Mouse (Mus musculus) heart, adult 2 months (tissue): ENCODE measurements around the gene Rin3. TPM values are rescaled to one million over a fixed set of nuclear protein-coding genes. Genes with fewer than 3 reads are reported as not detected.

ENCODE experiments used
- DNase-seq, 2 experiments: peaks; one replicate each; pipeline ENCODE4 v3.0.0; 2021
- H3K27ac ChIP-seq: fragments of 200-600 bp; 2 replicates; pipeline ENCODE4 v1.8.1; 2022
- H3K27me3 ChIP-seq: fragments of 200-500 bp; 2 replicates; pipeline ENCODE4 v1.6.1; 2012; ENCODE audit warnings: mild to moderate bottlenecking, low read length, inconsistent platforms, mixed read lengths; ENCODE audit not compliant: control insufficient read depth, insufficient read depth
- H3K36me3 ChIP-seq: fragments of 200-500 bp; 2 replicates; pipeline ENCODE4 v1.6.1; 2012; ENCODE audit warnings: low read length, inconsistent platforms; ENCODE audit not compliant: control insufficient read depth, insufficient read depth
- H3K4me1 ChIP-seq: fragments of 200-500 bp; 2 replicates; pipeline ENCODE4 v1.6.1; 2011; ENCODE audit warnings: low read length; ENCODE audit not compliant: control insufficient read depth, insufficient read depth
- H3K4me3 ChIP-seq: fragments of 200-600 bp; 2 replicates; pipeline ENCODE4 v1.8.1; 2022
- H3K79me2 ChIP-seq: fragments of 200-500 bp; replicated peaks from 2 replicates; pipeline ENCODE4 v1.6.1; 2012; ENCODE audit warnings: mild to moderate bottlenecking, inconsistent platforms, low read length, moderate library complexity, mixed read lengths; ENCODE audit not compliant: control insufficient read depth, insufficient read depth
- H3K9ac ChIP-seq: fragments of 200-500 bp; 2 replicates; pipeline ENCODE4 v1.6.1; 2012; ENCODE audit warnings: low read depth, mild to moderate bottlenecking, control low read depth, inconsistent platforms, low read length, mixed read lengths
- CTCF ChIP-seq: fragments of 200-600 bp; IDR thresholded peaks from 2 replicates; pipeline ENCODE4 v1.8.1; 2022; ENCODE audit warnings: antibody characterized with exemption, mild to moderate bottlenecking, moderate library complexity
- EP300 ChIP-seq: fragments of 200-500 bp; IDR thresholded peaks from 2 replicates; pipeline ENCODE4 v1.6.1; 2011; ENCODE audit warnings: low read depth, low read length, control low read depth; ENCODE audit not compliant: insufficient read depth
- POLR2A ChIP-seq: fragments of 200-500 bp; IDR thresholded peaks from 2 replicates; pipeline ENCODE4 v1.6.1; 2011; ENCODE audit warnings: mild to moderate bottlenecking, low read depth, low read length, control low read depth; ENCODE audit not compliant: insufficient read depth
- WGBS: fragments of 180-500 bp; shearing (Covaris S2); methylation state at CpG from one replicate; pipeline ENCODE4 v1.1.7; 2018; 5-methylcytosine and 5-hydroxymethylcytosine counted together
- intact Hi-C: fragments of 180-260 bp; cut with DNase I; formaldehyde crosslinking; loops from one replicate; pipeline ENCODE4 v1.15.1; 2025
- polyA plus RNA-seq: library from polyadenylated mRNA; depleted of rRNA; stranded (reverse); fragments of >200 nt; gene quantifications from 2 replicates; pipeline ENCODE4 v1.2.3, GENCODE M21; 2012
- total RNA-seq, 2 experiments: library from RNA; stranded (reverse); gene quantifications; 2 replicates each; pipeline ENCODE4 v1.2.3; 2021

Gene Rin3
- total and polyA plus RNA-seq, 3 experiments = 10.3 to 25.3 (median 14.7) TPM

DNA sequence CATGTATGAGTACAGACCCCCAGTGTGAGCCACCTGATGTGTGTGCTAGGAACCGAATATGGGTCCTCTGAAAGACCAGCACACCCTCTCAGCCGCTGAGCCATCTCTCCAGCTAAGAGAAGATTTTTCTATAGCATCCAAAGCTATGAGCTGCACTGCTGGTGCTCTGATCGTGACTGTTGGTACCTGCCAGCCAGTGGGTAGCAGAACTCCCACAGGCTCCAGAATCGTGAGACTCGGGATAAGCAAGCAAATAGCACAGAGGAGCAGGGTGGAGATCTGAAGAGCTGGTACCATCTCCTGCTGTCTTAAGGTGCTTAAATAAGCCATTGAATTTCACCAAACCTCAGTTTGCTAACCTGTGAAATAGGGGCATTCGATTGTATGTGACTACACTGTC is 34.7 kb upstream of the Rin3 start:
- no peaks in the 10 kb centered on the region for H3K36me3 ChIP-seq
- no peak for DNase-seq
- no peaks in the 10 kb centered on the region for H3K79me2 ChIP-seq
- no peaks in the 10 kb centered on the region for H3K27me3 ChIP-seq
- H3K4me3 ChIP-seq = no peak overlapping the region
- WGBS = 92% methylated on average over 6 of the region's 6 CpGs
- no peak overlapping the region for H3K9ac ChIP-seq
- intact Hi-C loops = no loop called here
- no peak overlapping the region for H3K27ac ChIP-seq
- H3K4me1 ChIP-seq = no peaks in the 10 kb centered on the region
- TF ChIP-seq POLR2A (no peak), CTCF (no peak), EP300 (no peak)

DNA sequence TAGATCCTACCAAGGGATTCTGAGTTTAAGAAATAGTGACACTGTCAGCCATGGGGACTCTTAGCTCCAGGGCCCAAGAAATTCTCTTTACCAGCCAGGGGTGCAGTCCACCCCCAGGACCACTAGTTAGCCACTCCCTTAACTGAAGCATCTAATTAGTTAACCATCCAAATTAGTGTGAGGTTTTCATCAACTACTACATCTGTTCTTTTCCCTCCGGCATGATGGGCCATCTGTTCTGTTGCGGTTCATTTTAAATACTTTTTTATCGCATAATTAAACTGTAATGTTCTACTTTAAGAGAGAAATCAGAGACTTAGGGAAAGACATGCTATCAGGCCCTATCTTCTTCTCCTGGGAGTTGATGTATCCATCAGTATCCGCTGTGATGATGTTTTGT is 32.5 kb upstream of the Rin3 start:
- 79% methylated on average over 4 of the region's 4 CpGs for WGBS
- Histone ChIP-seq H3K27me3 (no peaks in the 10 kb centered on the region), H3K9ac (no peak overlapping the region), H3K4me3 (no peak overlapping the region), H3K4me1 (peaks cover 4% of the 10 kb centered on the region), H3K27ac (no peak overlapping the region), H3K36me3 (no peaks in the 10 kb centered on the region), H3K79me2 (no peaks in the 10 kb centered on the region)
- no peak for DNase-seq
- TF ChIP-seq POLR2A (no peak), EP300 (no peak), CTCF (no peak)
- intact Hi-C loops = loop anchor here (10.0 kb wide), 1 partner anchor 214 kb away; the partner anchor contains the start of gene Golga5

DNA sequence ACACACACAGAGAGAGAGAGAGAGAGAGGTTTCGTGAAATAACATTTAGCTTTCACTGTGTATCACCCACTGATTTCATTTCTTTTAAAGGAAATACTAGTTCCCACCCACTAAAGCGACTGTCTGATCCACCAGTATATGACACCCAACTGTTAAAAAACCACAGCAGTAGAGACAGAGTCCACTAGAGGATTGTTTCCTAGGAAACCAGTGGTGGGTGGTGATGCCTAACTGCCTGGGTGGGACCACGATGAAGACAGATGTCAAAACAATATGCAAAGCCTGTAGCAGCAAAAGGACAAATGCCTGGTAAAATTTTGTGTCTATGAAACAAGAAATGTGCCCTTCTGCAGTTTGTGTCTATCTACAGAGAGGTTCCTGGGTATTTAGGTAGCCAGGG is 31.8 kb upstream of the Rin3 start:
- TF ChIP-seq POLR2A = no peak
- intact Hi-C loops = loop anchor here (10.0 kb wide), 1 partner anchor 214 kb away; the partner anchor contains the start of gene Golga5
- Histone ChIP-seq H3K4me1 (peaks cover 4% of the 10 kb centered on the region), H3K27me3 (no peaks in the 10 kb centered on the region), H3K27ac (no peak overlapping the region), H3K9ac (no peak overlapping the region), H3K36me3 (no peaks in the 10 kb centered on the region), H3K4me3 (no peak overlapping the region), H3K79me2 (no peaks in the 10 kb centered on the region)
- 69% methylated on average over 3 of the region's 3 CpGs for WGBS
- no peak for DNase-seq

GRCm38 (mm10) chr12:102251985-102252384 is 30.9 kb upstream of the Rin3 start:
- Histone ChIP-seq H3K27ac (no peak overlapping the region), H3K27me3 (no peaks in the 10 kb centered on the region), H3K4me3 (no peak overlapping the region), H3K9ac (no peak overlapping the region), H3K4me1 (peaks cover 4% of the 10 kb centered on the region), H3K36me3 (no peaks in the 10 kb centered on the region), H3K79me2 (no peaks in the 10 kb centered on the region)
- intact Hi-C loops = loop anchor here (10.0 kb wide), 1 partner anchor 213 kb away; the partner anchor contains the start of gene Golga5
- WGBS = 47% methylated on average over 3 of the region's 3 CpGs
- no peak for DNase-seq
- TF ChIP-seq EP300 (no peak), POLR2A (no peak), CTCF (peak; percentile 49)

- Histone ChIP-seq H3K27me3 (no peaks in the 10 kb centered on the region), H3K27ac (no peak overlapping the region), H3K79me2 (no peaks in the 10 kb centered on the region), H3K4me1 (peaks cover 4% of the 10 kb centered on the region), H3K4me3 (no peak overlapping the region), H3K36me3 (no peaks in the 10 kb centered on the region), H3K9ac (no peak overlapping the region)
- TF ChIP-seq CTCF (no peak), POLR2A (no peak), EP300 (no peak)
- DNase-seq = no peak
- 67% methylated on average over 1 of the region's 1 CpGs for WGBS
- intact Hi-C loops = loop anchor here (10.0 kb wide), 1 partner anchor 212 kb away; the partner anchor contains the start of gene Golga5
Observed at GRCm38 (mm10) chr12:102252525-102252924, 30.3 kb upstream of the Rin3 start.

DNA sequence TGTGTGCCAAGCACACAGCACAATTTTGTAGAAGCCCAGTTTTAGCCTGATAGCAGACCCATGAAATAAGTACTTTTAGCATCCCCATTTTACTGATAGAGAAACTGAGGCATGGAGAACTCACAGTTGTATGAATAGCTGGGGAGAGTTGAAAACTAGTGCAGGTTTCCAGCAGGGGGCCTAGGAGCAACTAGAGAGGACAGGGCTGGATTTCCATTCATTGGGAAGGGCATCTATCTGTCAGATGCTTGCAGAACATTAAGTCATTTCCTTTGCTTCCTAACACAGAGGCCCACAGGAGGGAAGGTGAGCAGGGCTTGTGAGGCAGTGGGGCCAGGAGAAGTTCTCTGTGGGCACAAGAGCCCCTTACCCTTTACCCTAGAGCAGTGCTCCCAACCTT is 27.8 kb upstream of the Rin3 start:
- intact Hi-C loops = loop anchor here (2.0 to 10.0 kb wide), 4 partner anchors 82 to 210 kb away; partner anchors contain the start of gene Golga5
- H3K27ac ChIP-seq = no peak overlapping the region
- no peaks in the 10 kb centered on the region for H3K79me2 ChIP-seq
- no peak for DNase-seq
- no peak overlapping the region for H3K9ac ChIP-seq
- H3K4me1 ChIP-seq = peaks cover 4% of the 10 kb centered on the region
- TF ChIP-seq CTCF (peak; percentile 72), POLR2A (no peak), EP300 (0 out of 2 replicates have a peak, but pooled peaks have one; percentile 12)
- H3K27me3 ChIP-seq = no peaks in the 10 kb centered on the region
- no peak overlapping the region for H3K4me3 ChIP-seq
- no peaks in the 10 kb centered on the region for H3K36me3 ChIP-seq
